8 mouse cellular contexts compared by ENCODE assay signal in genomic region chr6:119386821-119387220, GRCm38 (mm10). TPM values are rescaled to one million over a fixed set of nuclear protein-coding genes. Genes with fewer than 3 reads are reported as not detected.
DNase-seq lines count a peak whose midpoint lies in the region; ATAC-seq and TF ChIP-seq lines count a peak whose summit lies in the region.

No protein-coding gene starts in this region.

- H3K4me2 ChIP-seq in limb, embryonic 12.5 days, result peak overlapping the region; percentile 67; the same call in 1 of the 2 replicates
- H3K4me2 ChIP-seq in embryonic facial prominence, embryonic 13.5 days, result peak overlapping the region; percentile 73
- peak overlapping the region; percentile 61 for H3K4me2 ChIP-seq in intestine, postnatal 0 days (replicated peaks; ENCODE audit: low read depth)
- peak overlapping the region; percentile 86 for H3K4me2 ChIP-seq in neural tube, embryonic 15.5 days

- H3K9me3 ChIP-seq in limb, embryonic 12.5 days, result no peaks in the 10 kb centered on the region
- H3K9me3 ChIP-seq in limb, embryonic 10.5 days (replicated peaks), result no peaks in the 10 kb centered on the region
- H3K9me3 ChIP-seq in embryonic facial prominence, embryonic 13.5 days, result no peaks in the 10 kb centered on the region
- H3K9me3 ChIP-seq in intestine, postnatal 0 days (ENCODE audit: control insufficient read depth), result no peaks in the 10 kb centered on the region
- no peaks in the 10 kb centered on the region for H3K9me3 ChIP-seq in neural tube, embryonic 15.5 days (replicated peaks)

- no peaks in the 10 kb centered on the region for H3K36me3 ChIP-seq in limb, embryonic 12.5 days
- H3K36me3 ChIP-seq in limb, embryonic 10.5 days, result no peaks in the 10 kb centered on the region
- no peaks in the 10 kb centered on the region for H3K36me3 ChIP-seq in embryonic facial prominence, embryonic 13.5 days
- no peaks in the 10 kb centered on the region for H3K36me3 ChIP-seq in intestine, postnatal 0 days (ENCODE audit: control insufficient read depth, insufficient read depth)
- H3K36me3 ChIP-seq in neural tube, embryonic 15.5 days, result no peaks in the 10 kb centered on the region

- peaks cover 11% of the 10 kb centered on the region for H3K4me1 ChIP-seq in limb, embryonic 12.5 days (replicated peaks)
- H3K4me1 ChIP-seq in limb, embryonic 10.5 days, result peaks cover 23% of the 10 kb centered on the region
- H3K4me1 ChIP-seq in embryonic facial prominence, embryonic 13.5 days, result peaks cover 14% of the 10 kb centered on the region
- H3K4me1 ChIP-seq in intestine, postnatal 0 days (replicated peaks; ENCODE audit: control insufficient read depth, insufficient read depth, low read length), result 0 out of 2 replicates have a peak, but pooled peaks cover 3% of the 10 kb centered on the region
- H3K4me1 ChIP-seq in neural tube, embryonic 15.5 days, result peaks cover 35% of the 10 kb centered on the region

- H3K9ac ChIP-seq in limb, embryonic 12.5 days (replicated peaks), result no peak overlapping the region
- no peak overlapping the region for H3K9ac ChIP-seq in embryonic facial prominence, embryonic 13.5 days
- no peak overlapping the region; the same call in 1 of the 2 replicates for H3K9ac ChIP-seq in intestine, postnatal 0 days (ENCODE audit: low read depth, low read length)
- no peak overlapping the region for H3K9ac ChIP-seq in neural tube, embryonic 15.5 days (replicated peaks)

- intact Hi-C loops in left cerebral cortex, postnatal 25 days (cut with DNase I), result no loop called here

- no peak for TF ChIP-seq CTCF in intestine, postnatal 0 days (IDR thresholded peaks at IDR 0.05; ENCODE audit: low read depth)

- 0 out of 2 replicates have a peak overlapping the region, but pooled peaks have one; percentile 85 for H3K4me3 ChIP-seq in limb, embryonic 12.5 days (replicated peaks)
- H3K4me3 ChIP-seq in limb, embryonic 10.5 days, result no peak overlapping the region
- peak overlapping the region; percentile 82; the same call in 1 of the 2 replicates for H3K4me3 ChIP-seq in embryonic facial prominence, embryonic 13.5 days
- peak overlapping the region; percentile 89 for H3K4me3 ChIP-seq in intestine, postnatal 0 days (ENCODE audit: low read depth, low read length)
- H3K4me3 ChIP-seq in neural tube, embryonic 15.5 days (replicated peaks), result peak overlapping the region; percentile 80; the same call in 1 of the 2 replicates

- DNase-seq in limb, embryonic 10.5 days (ENCODE audit: low spot score), result no peak
- DNase-seq in thymus, postnatal 4 days, result no peak
- no peak for DNase-seq in left cerebral cortex, postnatal 25 days (ENCODE audit: low spot score in 2 of 2)
- no peak for DNase-seq in thymus, postnatal 36 days

- ATAC-seq in limb, embryonic 12.5 days (ENCODE audit: insufficient number of reproducible peaks, insufficient read depth, low FRiP score, low TSS enrichment, low read depth), result no peak
- ATAC-seq in embryonic facial prominence, embryonic 13.5 days (ENCODE audit: insufficient number of reproducible peaks, insufficient read depth, low FRiP score, low TSS enrichment, low read depth), result no peak
- no peak for ATAC-seq in intestine, postnatal 0 days
- no peak for ATAC-seq in neural tube, embryonic 15.5 days (ENCODE audit: low FRiP score)

- no peak overlapping the region for H3K27ac ChIP-seq in limb, embryonic 12.5 days
- H3K27ac ChIP-seq in limb, embryonic 10.5 days, result no peak overlapping the region
- no peak overlapping the region for H3K27ac ChIP-seq in embryonic facial prominence, embryonic 13.5 days
- H3K27ac ChIP-seq in intestine, postnatal 0 days (ENCODE audit: low read depth, low read length), result 0 out of 2 replicates have a peak overlapping the region, but pooled peaks have one; percentile 97
- no peak overlapping the region for H3K27ac ChIP-seq in neural tube, embryonic 15.5 days (replicated peaks)

- WGBS in limb, embryonic 12.5 days, result 92% methylated on average over 1 of the region's 1 CpGs
- WGBS in limb, embryonic 10.5 days, result 94% methylated on average over 1 of the region's 1 CpGs
- WGBS in embryonic facial prominence, embryonic 13.5 days, result 92% methylated on average over 1 of the region's 1 CpGs
- WGBS in intestine, postnatal 0 days, result 69% methylated on average over 1 of the region's 1 CpGs
- WGBS in neural tube, embryonic 15.5 days, result 100% methylated on average over 1 of the region's 1 CpGs

- H3K27me3 ChIP-seq in limb, embryonic 12.5 days, result no peaks in the 10 kb centered on the region
- no peaks in the 10 kb centered on the region for H3K27me3 ChIP-seq in limb, embryonic 10.5 days (ENCODE audit: low read depth, poor library complexity, severe bottlenecking)
- no peaks in the 10 kb centered on the region for H3K27me3 ChIP-seq in embryonic facial prominence, embryonic 13.5 days
- no peaks in the 10 kb centered on the region for H3K27me3 ChIP-seq in intestine, postnatal 0 days (replicated peaks; ENCODE audit: control insufficient read depth, insufficient read depth, low read length)
- no peaks in the 10 kb centered on the region for H3K27me3 ChIP-seq in neural tube, embryonic 15.5 days (replicated peaks)

RNA-seq across cellular contexts. Expression of gene Adipor2, which starts 30.7 kb away (rescaled TPM):
- 26.6 and 27.9 TPM in 2 replicates for polyA plus RNA-seq in limb, embryonic 12.5 days (2016; fragmentation: Nextera tagmentation; extraction: Ambion mirVana)
- 27.8 and 29.4 TPM in 2 replicates for polyA plus RNA-seq in limb, embryonic 10.5 days (2016; fragmentation: Nextera tagmentation; extraction: Ambion mirVana)
- 32.4 and 35.6 TPM in 2 replicates for polyA plus RNA-seq in embryonic facial prominence, embryonic 13.5 days (2015; fragmentation: Nextera tagmentation; extraction: Ambion mirVana)
- 106 and 124 TPM in 2 replicates for polyA plus RNA-seq in intestine, postnatal 0 days (2015; fragmentation: Nextera tagmentation; extraction: Ambion mirVana)
- 35.3 and 42.0 TPM in 2 replicates for polyA plus RNA-seq in neural tube, embryonic 15.5 days (2015; fragmentation: Nextera tagmentation; extraction: Ambion mirVana)
- total RNA-seq in left cerebral cortex, postnatal 25 days (2021), result 10 to 100 TPM; 36.6 to 40.2 TPM

RNA-seq across cellular contexts. Expression of gene Lrtm2, which starts 56.3 kb away (rescaled TPM):
- 0.18 TPM in 1 of 2 replicates, not detected in the other for polyA plus RNA-seq in limb, embryonic 12.5 days (2016; fragmentation: Nextera tagmentation; extraction: Ambion mirVana)
- polyA plus RNA-seq in limb, embryonic 10.5 days (2016; fragmentation: Nextera tagmentation; extraction: Ambion mirVana), result not detected in 2 replicates
- not detected in 2 replicates for polyA plus RNA-seq in embryonic facial prominence, embryonic 13.5 days (2015; fragmentation: Nextera tagmentation; extraction: Ambion mirVana)
- polyA plus RNA-seq in intestine, postnatal 0 days (2015; fragmentation: Nextera tagmentation; extraction: Ambion mirVana), result 0.04 TPM in 2 replicates
- 12.4 and 15.0 TPM in 2 replicates for polyA plus RNA-seq in neural tube, embryonic 15.5 days (2015; fragmentation: Nextera tagmentation; extraction: Ambion mirVana)
- 10 to 100 TPM; 52.0 to 56.5 TPM for total RNA-seq in left cerebral cortex, postnatal 25 days (2021)

Comparison
In these comparisons a context has a peak if more than half of its experiments do, and no peak if none do; other contexts are left out.
1. RNA of gene Lrtm2, which starts 56.3 kb away (polyA plus RNA-seq): 12.4 to 15.0 TPM in neural tube, embryonic 15.5 days; 0.04 TPM in intestine, postnatal 0 days, not detected in embryonic facial prominence, embryonic 13.5 days, 0.18 TPM in limb, embryonic 12.5 days and not detected in limb, embryonic 10.5 days; every median in the first group is over 10 times any median in the second.
2. Peak in every context shown above with its lines, with median percentiles within 50 percentile points of each other: H3K4me2 ChIP-seq.